Mouse (Mus musculus) testis, adult 2 months (tissue): Measurements from ENCODE around the gene Stoml1.

ENCODE experiments used
- CTCF ChIP-seq: fragments of 200-500 bp; IDR thresholded peaks from 2 replicates; pipeline ENCODE4 v1.5.1; 2012; ENCODE audit warnings: low read depth, mild to moderate bottlenecking, inconsistent platforms, low read length, moderate library complexity; ENCODE audit not compliant: control insufficient read depth, insufficient read depth, insufficient replicate concordance
- POLR2A ChIP-seq: fragments of 200-500 bp; IDR thresholded peaks from 2 replicates; pipeline ENCODE4 v1.6.1; 2012; ENCODE audit warnings: low read depth, mild to moderate bottlenecking, inconsistent platforms, low read length, moderate library complexity; ENCODE audit not compliant: control insufficient read depth

GRCm38 (mm10) chr9:58214519-58215180 is 38.3 kb upstream of the Stoml1 start:
- TF ChIP-seq CTCF (no peak), POLR2A (no peak)
